Mouse (Mus musculus) heart, adult 8-10 months (tissue): ENCODE results near the gene Zfp119a. TPM values are rescaled to one million over a fixed set of nuclear protein-coding genes. Genes with fewer than 3 reads are reported as not detected.
"Not testable (repeated sequence)": the region's sequence is repeated elsewhere in the genome, so short reads cannot be mapped to it uniquely, and the experiment has no call there.

Source experiments
- DNase-seq: peaks from one replicate; pipeline ENCODE4 v3.0.0; 2022; ENCODE audit warnings: low spot score
- total RNA-seq, 4 experiments: library from RNA; stranded (reverse); gene quantifications; 2 replicates each; pipeline ENCODE4 v1.2.4; 2022

Gene Zfp119a
- 1 to 10 TPM; 2.9 to 4.0 (median 3.7) TPM for total RNA-seq

DNA sequence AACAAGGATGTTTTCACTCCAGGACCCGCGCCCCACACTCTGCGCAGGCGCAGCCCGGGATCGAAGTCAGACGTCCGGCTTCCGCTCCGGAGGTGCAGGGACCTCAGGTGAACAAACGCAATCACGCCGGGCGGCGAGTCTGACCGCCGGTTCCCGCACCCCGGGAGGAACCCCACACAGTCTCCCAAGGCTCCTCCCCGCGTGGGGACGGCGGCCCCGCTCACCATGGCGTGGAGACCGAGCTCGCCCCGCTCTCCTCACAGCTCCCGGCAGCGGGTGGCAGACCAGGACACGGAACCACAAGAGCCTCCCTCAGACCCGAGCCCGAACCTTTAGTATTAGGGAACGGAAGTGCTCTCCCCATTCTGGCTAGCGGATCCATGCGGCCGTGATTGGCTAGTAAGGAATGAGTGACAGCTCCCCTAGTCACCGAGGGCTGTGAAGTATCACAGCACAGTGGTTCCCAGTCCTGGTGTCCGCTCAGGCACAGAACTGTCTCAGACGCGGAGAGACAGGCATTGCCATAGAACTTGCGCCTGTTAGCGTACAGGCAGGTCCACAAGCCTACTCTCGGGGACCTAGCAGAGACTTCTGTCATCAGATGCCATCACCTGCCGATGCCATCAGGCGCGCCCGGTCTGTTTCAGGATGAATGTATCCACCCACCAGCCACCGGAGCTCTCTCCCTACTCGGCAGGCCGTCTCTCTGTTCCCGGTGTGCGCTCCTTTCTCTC, at the start of gene Zfp119a:
Gene Zfp119a (minus strand): TSS at position 295 of the 734 bp plus-strand sequence.
- DNase-seq: peak; percentile 85

GRCm38 (mm10) chr17:55906669-55907068, 27.9 kb upstream of the Zfp119a start:
- no peak for DNase-seq

DNA sequence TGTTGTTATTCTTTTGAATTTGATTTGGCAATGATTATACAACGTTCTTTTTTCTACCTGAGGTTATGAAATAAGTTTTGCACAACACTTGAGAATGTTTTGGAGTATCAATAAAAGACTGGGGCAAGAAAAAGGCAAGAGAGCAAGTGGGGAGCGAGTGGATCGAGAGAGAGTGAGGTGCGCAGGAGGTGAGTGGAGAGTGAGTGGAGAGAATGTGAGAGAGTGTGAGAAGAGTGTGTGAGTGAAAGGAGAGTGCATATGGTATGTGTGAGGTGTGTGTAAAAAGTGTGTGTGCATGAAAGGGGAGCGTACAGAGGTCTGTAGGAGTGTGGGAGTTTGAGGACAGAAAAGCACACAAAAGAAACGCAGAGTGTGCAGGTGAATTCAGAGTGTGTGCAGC, 25.4 kb upstream of the Zfp119a start:
- DNase-seq: no peak

GRCm38 (mm10) chr17:55903687-55904086, 25.0 kb upstream of the Zfp119a start:
- no peak for DNase-seq

DNA sequence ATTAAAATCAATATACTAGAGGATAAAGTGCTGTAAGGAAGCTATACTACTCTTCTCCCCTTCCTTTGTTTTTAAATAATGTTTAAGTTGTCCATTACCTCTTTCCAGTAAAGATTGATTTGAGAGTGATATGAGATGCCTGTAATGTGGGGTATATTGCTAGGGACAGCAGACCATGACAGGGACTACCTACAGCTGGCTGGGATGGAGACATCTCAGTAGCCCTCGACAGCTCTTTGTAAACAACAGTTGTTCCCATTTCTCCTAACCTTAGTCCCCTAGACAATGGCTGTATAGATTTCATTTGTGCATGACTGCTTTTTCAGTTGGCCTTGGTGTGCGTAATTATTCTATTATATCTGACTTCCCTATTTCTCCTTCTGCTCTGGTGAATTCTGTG, 24.4 kb upstream of the Zfp119a start:
- DNase-seq: no peak

GRCm38 (mm10) chr17:55892406-55892955, 13.8 kb upstream of the Zfp119a start:
- not testable (repeated sequence) for DNase-seq

GRCm38 (mm10) chr17:55884912-55885311, 6.2 kb upstream of the Zfp119a start:
- no peak for DNase-seq

DNA sequence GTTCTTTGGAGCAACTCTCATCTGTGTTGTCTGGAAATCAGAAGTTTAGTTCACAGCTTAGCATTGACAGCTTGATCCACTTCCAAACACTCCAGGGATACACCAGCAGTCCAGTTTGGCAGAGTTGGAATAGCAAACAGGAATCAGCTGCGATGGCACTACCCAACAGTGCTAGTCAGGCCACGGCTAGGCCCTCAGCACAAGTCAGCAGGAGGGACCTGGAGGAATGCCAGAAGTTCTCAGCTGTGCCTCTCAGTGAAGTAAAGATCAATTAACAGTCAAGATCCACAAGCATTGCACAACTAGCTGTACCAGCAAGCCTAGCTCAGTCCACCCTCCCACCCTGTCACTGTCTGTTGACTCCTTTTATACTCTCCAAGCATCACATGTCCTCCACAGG, 4.9 kb upstream of the Zfp119a start:
- no peak for DNase-seq

DNA sequence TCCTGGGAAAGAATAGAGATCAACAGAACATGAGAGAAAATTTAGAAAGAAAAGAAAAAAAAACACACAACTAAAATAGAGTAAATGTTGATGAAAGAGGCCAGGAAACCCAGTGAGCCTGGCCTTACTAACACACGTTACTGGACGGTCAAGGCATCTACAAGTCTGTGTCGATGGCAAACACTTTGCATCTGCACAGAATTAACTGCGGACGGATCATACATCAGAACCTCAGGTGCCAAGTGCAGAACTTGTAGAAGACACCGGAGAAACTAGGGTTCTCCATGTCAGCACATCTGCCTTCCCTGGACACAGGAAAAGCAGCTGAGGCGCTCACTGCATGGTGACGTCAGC, 471 bp downstream of the Zfp119a start:
- not testable (repeated sequence) for DNase-seq

DNA sequence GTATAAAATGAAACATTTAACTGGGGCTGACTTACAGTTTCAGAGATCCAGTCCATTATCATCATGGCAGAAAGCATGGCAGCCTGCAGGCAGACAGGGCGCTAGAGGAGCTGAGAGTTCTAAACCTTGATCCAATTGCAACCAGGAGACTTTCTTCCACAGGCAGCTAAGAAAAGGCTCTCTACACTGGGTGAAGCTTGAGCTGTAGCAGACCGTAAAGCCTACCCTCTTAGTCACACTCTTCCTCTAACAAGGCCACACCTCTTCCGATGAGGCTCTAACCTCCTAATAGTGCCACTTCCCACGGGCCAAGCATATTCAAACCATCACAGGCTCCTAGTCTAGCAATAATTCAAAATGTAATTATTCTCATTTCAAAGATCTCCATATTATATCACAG, 1.5 kb downstream of the Zfp119a start:
- DNase-seq: no peak

DNA sequence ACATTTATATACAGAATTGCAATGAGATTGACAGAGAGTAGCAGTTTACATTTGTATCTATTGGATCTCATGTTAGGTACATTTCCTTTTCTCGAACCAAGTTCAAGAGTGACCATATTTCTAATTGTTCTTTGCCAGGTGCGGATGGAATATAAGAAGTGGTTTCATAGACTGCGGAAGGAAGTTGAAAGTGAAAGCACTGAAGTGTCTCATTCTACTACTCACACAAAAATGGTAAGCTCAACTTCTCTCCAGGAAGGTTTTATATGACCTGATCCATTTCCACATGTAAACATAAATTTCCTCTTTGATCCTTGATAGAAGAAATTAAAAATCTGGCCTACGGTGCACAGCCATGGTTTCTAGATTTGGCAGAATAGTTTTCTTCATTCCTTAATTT, 35.7 kb downstream of the Zfp119a start:
- no peak for DNase-seq

DNA sequence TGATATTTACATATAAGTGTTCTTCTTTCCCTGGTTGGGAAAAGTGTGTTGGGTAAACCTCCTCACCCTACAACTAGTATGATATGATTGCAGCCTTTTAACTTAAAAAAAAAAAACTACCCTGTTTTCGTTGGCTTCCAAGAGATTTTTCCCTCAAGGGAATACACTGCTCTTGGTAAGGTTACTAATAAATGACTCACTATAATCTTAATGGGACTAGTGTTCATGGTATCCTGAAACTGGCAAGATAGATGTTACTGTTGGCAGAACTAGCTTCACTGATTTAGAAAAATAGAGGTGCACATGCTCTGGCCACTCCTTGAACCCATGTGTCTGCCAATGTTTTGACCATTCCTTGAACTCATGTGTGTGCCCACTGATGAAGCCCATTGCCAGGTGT, 57.2 kb downstream of the Zfp119a start:
- DNase-seq: no peak

GRCm38 (mm10) chr17:55816853-55817252, 61.9 kb downstream of the Zfp119a start:
- no peak for DNase-seq

Other genes starting within 250 kb of the Zfp119a start
- 1 to 10 TPM; 2.0 to 3.0 (median 2.3) TPM for gene Pot1b, start 166.3 kb downstream of the Zfp119a start, total RNA-seq
- 1 to 10 TPM in 1 of 4 experiments, under 1 TPM in 3; 0.31 to 1.3 (median 0.41) TPM for gene Adgre4, start 128.9 kb downstream of the Zfp119a start, total RNA-seq
- 1 to 10 TPM; 2.6 to 4.1 (median 3.5) TPM for gene Zfp959, start 13.2 kb upstream of the Zfp119a start, total RNA-seq
- 1 to 10 TPM; 2.4 to 3.9 (median 3.1) TPM for gene Zfp119b, start 70.6 kb upstream of the Zfp119a start, total RNA-seq
- under 1 TPM; 0.23 to 0.97 (median 0.41) TPM for gene Ebi3, start 73.7 kb upstream of the Zfp119a start, total RNA-seq
- gene Yju2, start 80.2 kb upstream of the Zfp119a start, total RNA-seq: 10 to 100 TPM in 1 of 4 experiments, 1 to 10 TPM in 3; 8.2 to 10.3 (median 9.0) TPM
- 1 to 10 TPM in 3 of 4 experiments, under 1 TPM in 1; 0.66 to 2.0 (median 1.5) TPM for gene Shd, start 91.5 kb upstream of the Zfp119a start, total RNA-seq
- gene Fsd1, start 107.6 kb upstream of the Zfp119a start, total RNA-seq: 1 to 10 TPM in 1 of 4 experiments, under 1 TPM in 1, not detected in 2; 0.52 to 1.6 TPM
- 10 to 100 TPM; 11.8 to 17.5 (median 14.4) TPM for gene Stap2, start 126.7 kb upstream of the Zfp119a start, total RNA-seq
- 10 to 100 TPM; 78.9 to 90.4 (median 87.1) TPM for gene Mpnd, start 126.8 kb upstream of the Zfp119a start, total RNA-seq
- 10 to 100 TPM; 12.3 to 14.4 (median 13.3) TPM for gene Sh3gl1, start 157.7 kb upstream of the Zfp119a start, total RNA-seq
- 1 to 10 TPM in 3 of 4 experiments, under 1 TPM in 1; 0.84 to 1.9 (median 1.4) TPM for gene Chaf1a, start 161.5 kb upstream of the Zfp119a start, total RNA-seq
- 10 to 100 TPM; 50.4 to 64.4 (median 55.4) TPM for gene Ubxn6, start 196.1 kb upstream of the Zfp119a start, total RNA-seq
- 10 to 100 TPM; 30.6 to 41.4 (median 35.2) TPM for gene Hdgfl2, start 200.7 kb upstream of the Zfp119a start, total RNA-seq
- gene Plin4, start 230.9 kb upstream of the Zfp119a start, total RNA-seq: 100 to 1,000 TPM; 140 to 200 (median 164) TPM
- 100 to 1,000 TPM; 110 to 160 (median 150) TPM for gene Plin5, start 238.7 kb upstream of the Zfp119a start, total RNA-seq
- gene Lrg1, start 243.1 kb upstream of the Zfp119a start, total RNA-seq: 10 to 100 TPM; 47.5 to 68.7 (median 60.4) TPM